Mouse (Mus musculus) adrenal gland, postnatal 10 days (tissue): ENCODE measurements around the gene Capn5. TPM values are rescaled to one million over a fixed set of nuclear protein-coding genes. Genes with fewer than 3 reads are reported as not detected.

Source experiments
- DNase-seq: peaks from one replicate; pipeline ENCODE4 v3.0.0; 2021; ENCODE audit warnings: mixed read lengths
- total RNA-seq, 2 experiments: library from RNA; stranded (reverse); gene quantifications; 2 replicates each; pipeline ENCODE4 v1.2.3; 2021

Gene Capn5
- total RNA-seq, 2 experiments from 2014 or later = 8.2 to 13.4 TPM

GRCm38 (mm10) chr7:98109771-98110170, 68.3 kb downstream of the Capn5 start:
- no peak for DNase-seq

- no peak for DNase-seq
Observed at GRCm38 (mm10) chr7:98108636-98109430, 69.2 kb downstream of the Capn5 start.

- no peak for DNase-seq
Observed at GRCm38 (mm10) chr7:98106272-98106671, 71.8 kb downstream of the Capn5 start.

- DNase-seq = peak; percentile 40
Observed at GRCm38 (mm10) chr7:98104481-98105435, 73.3 kb downstream of the Capn5 start.

GRCm38 (mm10) chr7:98103942-98104292, 74.2 kb downstream of the Capn5 start:
- no peak for DNase-seq

GRCm38 (mm10) chr7:98103002-98103941, 74.8 kb downstream of the Capn5 start:
- DNase-seq = peak; percentile 89

- DNase-seq = no peak
Observed at GRCm38 (mm10) chr7:98102488-98102887, 75.6 kb downstream of the Capn5 start.

- DNase-seq = no peak
Observed at GRCm38 (mm10) chr7:98097557-98097956, 80.5 kb downstream of the Capn5 start.

GRCm38 (mm10) chr7:98095852-98096251, 82.2 kb downstream of the Capn5 start:
- no peak for DNase-seq

- DNase-seq = no peak
Observed at GRCm38 (mm10) chr7:98086346-98086745, 91.7 kb downstream of the Capn5 start.

GRCm38 (mm10) chr7:98085314-98085713, 92.8 kb downstream of the Capn5 start:
- DNase-seq = no peak

- no peak for DNase-seq
Observed at GRCm38 (mm10) chr7:98084541-98085293, 93.4 kb downstream of the Capn5 start.

GRCm38 (mm10) chr7:98082376-98082775, 95.7 kb downstream of the Capn5 start:
- no peak for DNase-seq

GRCm38 (mm10) chr7:98077453-98077852, 100.6 kb downstream of the Capn5 start:
- no peak for DNase-seq

- peak; percentile 93 for DNase-seq
Observed at GRCm38 (mm10) chr7:98071620-98072019, 106.5 kb downstream of the Capn5 start.

Other genes starting within 250 kb of the Capn5 start
- gene Myo7a, start 58.8 kb downstream of the Capn5 start, total RNA-seq = 10 to 100 TPM; 48.9 to 87.1 TPM
- gene Omp, start 32.8 kb downstream of the Capn5 start, total RNA-seq = 1 to 10 TPM in 1 of 2 experiments, under 1 TPM in 1; 0.66 to 1.2 TPM
- 1 to 10 TPM; 2.3 to 3.3 TPM for gene B3gnt6, start 21.2 kb upstream of the Capn5 start, total RNA-seq
- gene Acer3, start 142.9 kb upstream of the Capn5 start, total RNA-seq = 10 to 100 TPM; 18.4 to 20.7 TPM
- gene Tsku, start 183.1 kb upstream of the Capn5 start, total RNA-seq = 1 to 10 TPM; 7.0 to 7.2 TPM